Mouse (Mus musculus) small intestine, adult 2 months (tissue): ENCODE data around the gene Nipsnap3b.

Source experiments
- CTCF ChIP-seq: fragments of 200-500 bp; IDR thresholded peaks from 2 replicates; pipeline ENCODE4 v1.5.1; 2012; ENCODE audit warnings: low read depth, mild to moderate bottlenecking, control low read depth, inconsistent platforms, low read length, moderate library complexity, mixed read lengths; ENCODE audit not compliant: insufficient replicate concordance, insufficient read length; ENCODE audit errors: extremely low read depth
- POLR2A ChIP-seq: fragments of 200-500 bp; IDR thresholded peaks from 2 replicates; pipeline ENCODE4 v1.6.1; 2012; ENCODE audit warnings: low read depth, mild to moderate bottlenecking, control low read depth, inconsistent platforms, low read length, moderate library complexity

- TF ChIP-seq POLR2A (no peak), CTCF (no peak)
Observed at GRCm38 (mm10) chr4:52986266-52986665, 25.4 kb upstream of the Nipsnap3b start.
